Mouse (Mus musculus): Measurements from ENCODE around the gene Pgf. TPM values are rescaled to one million over a fixed set of nuclear protein-coding genes. Genes with fewer than 3 reads are reported as not detected.

Pgf gene
- total RNA-seq, 1 experiment from 2014 or later = 0.85 TPM

DNA sequence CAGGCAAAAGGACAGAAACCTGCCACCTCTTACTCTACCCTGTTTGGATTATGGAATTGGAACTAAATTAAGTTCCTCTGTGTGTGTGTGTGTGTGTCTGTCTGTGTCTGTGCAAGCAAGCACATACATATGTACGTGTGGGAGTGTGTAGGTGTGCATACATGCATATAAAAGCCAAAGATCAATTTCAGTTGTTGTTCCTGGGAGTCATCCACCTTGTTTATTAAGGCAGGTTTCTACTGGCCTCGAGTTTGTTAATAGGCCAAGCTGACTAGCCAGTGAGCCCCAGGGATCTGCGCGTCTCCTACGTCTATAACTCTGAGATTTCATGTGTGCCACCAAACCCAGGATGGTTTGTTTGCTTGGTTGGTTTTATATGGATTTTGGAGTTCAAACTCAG is 52.8 kb downstream of the Pgf start:
- no peak for DNase-seq

DNA sequence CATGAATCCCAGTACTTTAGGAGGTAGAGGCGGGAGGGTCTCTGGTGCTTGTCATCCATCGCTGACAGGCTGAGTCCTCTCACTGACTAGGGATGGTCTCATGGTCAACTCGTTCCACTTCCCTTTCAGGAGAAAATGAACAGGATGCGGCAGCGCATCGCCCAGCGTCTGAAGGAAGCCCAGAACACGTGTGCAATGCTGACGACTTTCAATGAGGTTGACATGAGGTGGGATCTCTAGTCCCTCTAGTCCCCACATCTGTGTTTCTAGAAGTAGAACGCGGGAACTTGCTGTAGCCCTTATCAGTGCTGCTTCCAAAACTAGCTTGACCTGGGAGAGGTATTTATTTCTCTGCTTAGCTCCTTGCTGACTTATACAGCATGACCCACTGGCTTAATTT is 53.9 kb downstream of the Pgf start:
- no peak for DNase-seq

DNA sequence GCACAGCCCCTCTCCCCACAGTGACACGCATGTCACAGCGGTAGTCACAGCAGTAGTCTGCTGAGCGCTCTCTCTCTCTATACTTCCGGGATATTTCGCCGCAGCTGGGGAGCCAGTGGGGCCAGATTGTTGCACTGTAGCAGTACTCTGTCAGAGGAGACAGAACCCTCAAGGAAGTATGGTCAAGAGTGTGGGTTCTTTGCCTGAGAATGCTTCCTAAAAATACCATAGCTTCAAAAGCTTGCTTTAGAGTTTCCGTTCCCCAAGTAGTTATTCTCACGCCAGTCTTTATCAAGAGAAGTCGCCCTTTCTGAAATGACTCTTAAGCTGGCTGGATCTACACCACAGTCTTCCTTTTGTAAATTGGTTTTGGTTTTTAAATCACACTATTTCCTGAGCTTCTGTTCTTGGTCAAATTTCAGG is 54.5 kb downstream of the Pgf start:
- DNase-seq = no peak

DNA sequence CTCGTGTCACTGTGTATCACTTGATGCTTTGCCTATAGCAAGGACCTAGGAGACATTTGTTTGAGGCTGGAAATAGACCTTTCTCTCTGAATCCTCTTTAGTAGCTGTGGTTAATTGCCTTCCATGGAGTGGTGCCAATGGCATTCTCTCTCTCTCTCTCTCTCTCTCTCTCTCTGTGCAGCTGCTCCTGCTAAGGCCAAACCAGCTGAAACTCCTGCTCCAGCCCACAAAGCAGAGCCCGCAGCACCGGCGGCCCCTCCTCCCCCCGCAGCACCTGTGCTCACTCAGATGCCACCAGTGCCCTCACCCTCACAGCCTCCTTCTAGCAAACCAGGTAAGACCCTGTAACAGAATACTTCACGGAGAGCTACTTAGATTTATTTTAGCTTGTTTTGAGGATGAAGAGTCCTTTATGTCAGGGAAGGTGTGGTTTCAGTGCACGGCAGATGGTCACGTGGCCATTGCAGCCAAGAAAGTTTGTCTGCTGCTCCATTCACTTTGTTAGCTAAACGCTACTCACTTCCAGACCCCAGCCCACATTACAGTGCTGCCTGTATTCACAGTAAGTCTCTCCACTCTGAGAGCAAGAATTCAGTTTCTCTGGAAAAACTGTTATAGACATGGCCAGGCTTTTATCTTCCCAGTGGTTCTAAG is 55.7 kb downstream of the Pgf start:
- no peak for DNase-seq

Other genes starting within 250 kb of the Pgf start
- 96.0 and 111 TPM in 2 replicates for gene Fcf1, start 206.9 kb downstream of the Pgf start, total RNA-seq (2021)
- gene Arel1, start 206.9 kb downstream of the Pgf start, total RNA-seq (2021) = 27.9 and 35.2 TPM in 2 replicates
- 46.0 and 53.3 TPM in 2 replicates for gene Ylpm1, start 181.5 kb downstream of the Pgf start, total RNA-seq (2021)
- gene Prox2, start 67.0 kb downstream of the Pgf start, total RNA-seq (2021) = 4.7 and 6.7 TPM in 2 replicates
- 692 and 702 TPM in 2 replicates for gene Dlst, start 67.0 kb downstream of the Pgf start, total RNA-seq (2021)
- gene Rps6kl1, start 26.5 kb downstream of the Pgf start, total RNA-seq (2021) = 1.7 and 2.2 TPM in 2 replicates
- gene Eif2b2, start 41.7 kb upstream of the Pgf start, total RNA-seq (2021) = 69.7 and 79.3 TPM in 2 replicates
- gene Mlh3, start 92.8 kb upstream of the Pgf start, total RNA-seq (2021) = 9.3 and 11.3 TPM in 2 replicates
- 31.5 and 38.3 TPM in 2 replicates for gene Acyp1, start 110.6 kb upstream of the Pgf start, total RNA-seq (2021)
- 0.98 and 1.1 TPM in 2 replicates for gene Zc2hc1c, start 110.8 kb upstream of the Pgf start, total RNA-seq (2021)
- 65.7 and 66.2 TPM in 2 replicates for gene Nek9, start 161.6 kb upstream of the Pgf start, total RNA-seq (2021)
- 236 and 243 TPM in 2 replicates for gene Tmed10, start 197.1 kb upstream of the Pgf start, total RNA-seq (2021)

Data from adrenal gland, postnatal 14 days (tissue).